Mouse (Mus musculus) natural killer cell, adult 2 months (primary cell): ENCODE results near the gene Foxo1.
A peak's percentile ranks its signal among the peaks of the same experiment; 100 is the strongest.

Experiments
- DNase-seq, 2 experiments: peaks; one replicate each; pipeline ENCODE4 v3.0.0; 2022; ENCODE audit warnings: low spot score in 2 of 2

Gene Foxo1

DNA sequence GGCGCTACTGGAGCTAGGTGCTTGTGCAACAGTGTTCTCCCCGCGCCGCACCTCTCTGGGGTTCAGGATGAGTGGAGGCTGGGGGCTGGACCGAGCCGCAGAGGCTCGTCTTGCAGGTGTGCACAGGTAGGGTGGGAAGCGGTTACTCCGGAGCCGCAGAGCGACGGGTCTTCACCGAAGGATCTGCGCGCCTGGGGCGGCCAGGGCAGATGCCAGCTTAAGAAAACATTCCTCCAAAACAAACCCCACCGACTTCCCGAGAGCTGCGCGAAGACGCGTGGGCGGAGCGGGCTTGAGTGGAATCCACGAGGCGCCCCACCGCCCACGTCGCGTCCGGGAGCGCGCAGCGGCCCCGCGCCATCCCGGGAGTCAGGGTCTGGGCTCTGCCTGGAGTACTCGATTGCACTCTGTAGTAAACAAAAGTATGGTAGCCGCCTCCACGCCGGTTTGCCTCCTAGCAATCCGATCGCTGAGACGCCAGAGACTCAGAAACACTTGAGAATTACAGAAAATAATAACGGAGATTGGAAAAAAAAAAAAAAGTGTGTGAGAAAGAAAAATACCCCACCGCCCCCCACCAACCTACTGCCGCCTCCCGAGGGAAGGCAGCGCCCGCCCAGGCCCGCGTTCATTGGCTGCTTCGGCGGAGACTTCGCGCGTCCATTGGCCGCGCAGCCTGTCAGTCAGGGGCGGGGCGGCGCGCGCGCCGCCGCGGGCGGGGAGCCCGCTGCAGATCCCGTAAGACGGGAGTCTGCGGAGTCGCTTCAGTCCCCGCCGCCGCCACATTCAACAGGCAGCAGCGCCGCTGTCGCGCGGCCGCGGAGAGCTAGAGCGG lies at the start of gene Foxo1:
Gene Foxo1, plus strand, starts transcription at position 685 of the 835 bp plus-strand sequence.
- peak; percentile 73 to 82 for DNase-seq

DNA sequence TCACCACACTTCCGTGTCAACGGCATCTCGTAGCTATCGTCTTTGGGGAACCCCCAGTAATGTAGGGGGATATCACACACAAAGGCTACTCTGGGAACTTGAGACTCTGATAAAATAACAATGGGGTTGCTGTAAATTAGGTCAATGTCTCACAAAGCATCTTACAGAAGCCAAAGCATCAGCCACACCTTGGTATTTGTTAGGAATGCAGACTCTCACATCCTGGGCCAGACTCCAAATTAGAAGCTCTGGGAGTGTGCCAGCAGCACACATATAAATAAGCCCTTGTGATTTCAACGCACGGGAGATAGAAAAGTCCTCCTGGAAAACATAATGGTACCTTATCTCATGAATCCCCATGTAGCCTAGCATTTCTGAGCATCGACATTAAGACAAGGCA lies 49.3 kb upstream of the Foxo1 start:
- DNase-seq = no peak

DNA sequence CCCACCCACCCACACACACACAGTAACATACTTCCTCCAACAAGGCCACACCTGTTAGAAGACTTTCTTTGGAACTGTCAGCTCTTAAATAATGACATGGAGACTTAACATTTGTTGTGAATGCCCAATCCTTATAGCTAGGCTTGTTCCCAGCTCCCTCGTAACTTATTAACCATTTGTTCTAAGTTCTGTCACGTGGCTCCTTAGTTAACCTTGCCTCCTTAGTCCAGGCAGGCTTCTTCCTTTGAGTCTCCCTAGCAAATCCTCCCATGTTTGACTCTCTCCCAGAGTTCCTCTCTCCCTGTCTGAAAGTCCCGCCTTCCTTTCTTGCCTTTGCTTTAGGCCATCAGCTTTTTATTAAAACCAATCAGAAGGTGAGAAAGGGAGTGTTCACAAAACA lies 47.1 kb upstream of the Foxo1 start:
- DNase-seq = no peak

GRCm38 (mm10) chr3:52221931-52222330 lies 46.2 kb upstream of the Foxo1 start:
- no peak for DNase-seq

GRCm38 (mm10) chr3:52236488-52236887 lies 31.6 kb upstream of the Foxo1 start:
- DNase-seq = no peak

DNA sequence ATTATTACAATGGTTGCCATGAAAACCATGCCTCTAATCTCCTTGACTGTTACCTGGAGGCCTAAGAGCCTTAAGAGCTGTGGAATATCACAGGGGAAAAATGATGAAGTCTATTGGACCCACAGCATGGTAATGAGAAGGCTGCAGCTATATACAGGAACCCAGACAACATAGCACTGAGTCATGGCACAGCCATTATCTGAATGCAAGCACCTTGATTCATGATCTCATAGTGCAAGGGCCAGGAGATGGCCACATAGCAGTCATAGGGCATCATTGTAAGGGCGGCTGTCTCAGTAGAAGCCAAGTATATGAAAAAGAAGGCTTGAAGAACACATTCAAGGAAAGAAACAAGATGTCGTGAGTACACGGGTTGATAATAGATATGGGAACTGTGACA lies 31.0 kb upstream of the Foxo1 start:
- DNase-seq = no peak

DNA sequence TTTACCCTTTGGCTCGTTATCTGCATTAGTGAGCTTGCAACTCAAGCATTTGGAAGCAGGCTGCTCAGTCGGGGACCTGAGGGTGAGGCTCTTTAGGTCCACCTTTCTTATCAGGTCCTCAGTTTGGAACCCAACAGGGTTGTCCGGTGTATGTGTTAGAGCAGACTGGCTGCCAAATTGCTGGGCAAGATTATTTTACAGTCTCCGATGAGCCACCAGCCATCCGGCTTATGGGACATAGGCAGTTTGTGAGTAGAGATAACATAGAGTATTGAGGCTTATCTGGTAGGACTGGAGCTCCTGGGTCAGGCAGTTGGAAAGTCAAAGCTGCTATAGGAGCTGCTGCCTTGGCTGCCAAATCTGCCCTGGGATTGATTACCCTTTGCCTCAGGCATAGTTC lies 27.1 kb upstream of the Foxo1 start:
- DNase-seq = no peak

DNA sequence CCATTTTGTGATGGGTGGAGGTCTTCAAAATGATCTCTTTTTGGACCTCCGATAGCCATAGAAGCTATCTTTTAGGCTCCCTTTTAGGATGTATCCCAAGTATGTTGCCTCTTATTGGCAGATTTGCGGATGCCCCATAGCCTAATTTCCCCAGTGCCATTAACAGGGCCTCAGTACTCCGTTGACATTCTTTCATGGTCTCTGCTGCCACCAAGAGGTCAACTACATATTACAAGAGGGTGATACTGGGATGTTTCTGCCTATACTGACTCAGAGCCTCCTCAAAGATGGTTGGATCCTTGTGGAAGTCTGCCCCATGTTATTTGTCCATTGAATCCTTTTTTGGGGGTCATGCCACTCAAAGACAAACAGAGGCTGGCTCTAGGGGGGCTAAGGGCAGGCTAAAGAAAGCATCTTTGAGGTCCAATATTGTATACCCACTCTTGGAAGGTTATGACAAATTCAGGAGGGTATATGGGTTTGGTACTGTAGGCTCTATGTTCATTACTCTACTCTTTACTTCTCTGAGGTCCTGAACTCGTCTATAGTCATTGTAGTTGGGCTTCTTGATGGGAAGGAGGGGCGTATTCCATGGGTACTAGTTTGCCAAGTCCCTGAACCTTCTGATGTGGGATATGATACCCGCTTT lies 25.6 kb upstream of the Foxo1 start:
- DNase-seq = peak; percentile 44 to 76

DNA sequence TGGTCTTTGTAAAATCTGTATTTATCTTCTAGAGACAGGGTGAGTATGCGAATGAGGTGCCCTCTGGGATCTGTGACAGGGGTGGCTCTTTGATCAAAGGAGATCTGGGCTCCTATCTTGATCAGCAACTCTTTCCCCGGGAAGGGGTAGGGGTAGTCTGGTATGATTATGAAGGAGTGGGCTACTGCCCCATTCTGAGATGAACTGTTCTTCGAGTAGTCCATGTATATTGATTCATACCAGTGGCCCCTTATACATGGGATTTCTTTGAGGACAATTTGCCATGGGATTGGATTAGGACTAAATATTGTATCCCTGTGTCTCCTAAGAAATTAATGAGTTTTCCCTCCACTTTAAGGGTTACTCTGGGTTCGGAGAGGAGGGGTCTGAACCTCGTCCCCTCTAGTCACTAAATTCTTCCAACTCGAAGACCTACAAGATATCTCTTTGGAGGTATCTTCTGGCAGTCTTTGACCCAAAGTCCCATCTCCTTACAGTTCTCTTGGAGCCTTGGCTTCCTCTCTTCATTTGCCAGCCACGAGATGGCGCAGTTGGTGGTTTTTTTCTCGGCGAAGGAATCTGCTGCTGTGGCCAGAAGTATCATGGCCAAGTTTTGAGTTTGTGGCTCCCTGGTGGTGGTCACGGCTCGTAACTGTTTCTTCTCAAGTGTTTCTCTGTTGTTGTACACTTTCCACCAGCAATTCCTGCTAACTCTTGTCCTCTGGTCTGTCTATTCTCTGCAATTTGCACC lies 24.7 kb upstream of the Foxo1 start:
- DNase-seq = peak in 1 of 2 experiments; percentile 37

DNA sequence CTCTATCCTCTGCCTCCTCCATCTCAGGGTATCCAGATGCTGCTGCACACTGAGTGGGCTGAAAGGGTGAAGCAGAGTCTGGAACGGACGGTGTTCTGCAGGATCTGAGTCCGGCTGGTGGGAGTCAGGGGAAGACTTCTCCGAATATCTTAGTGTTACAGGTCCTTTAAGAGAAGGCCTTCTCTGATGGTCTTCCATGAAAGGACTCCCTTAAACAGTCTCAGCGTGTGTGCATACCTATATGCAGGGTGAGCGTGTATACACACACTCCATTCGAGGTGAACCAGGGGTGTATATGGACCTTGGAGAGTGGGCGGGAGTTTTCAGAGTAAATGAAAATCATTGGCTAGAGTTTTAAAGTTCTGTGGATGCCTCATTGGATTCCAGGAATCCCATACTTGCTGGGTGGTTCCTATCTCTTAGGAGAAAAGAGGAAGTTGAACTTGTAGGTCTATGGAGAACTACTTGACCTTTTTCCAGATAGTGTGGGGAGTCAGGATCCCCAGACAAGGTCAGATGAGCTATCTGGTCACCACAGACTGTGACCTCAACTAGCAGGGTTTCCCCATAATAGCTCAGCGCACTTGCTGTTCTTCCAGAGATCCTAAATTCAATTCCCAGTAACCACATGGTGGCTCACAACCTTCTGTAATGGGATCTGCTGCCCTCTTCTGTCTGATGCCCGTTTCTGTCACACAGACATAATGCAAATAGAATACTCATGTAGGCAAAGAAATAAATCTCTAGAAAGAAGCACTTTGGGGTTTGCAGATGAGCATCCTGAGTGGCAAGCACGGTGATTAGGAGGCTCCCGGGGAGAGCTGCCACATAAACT lies 21.9 kb upstream of the Foxo1 start:
- no peak for DNase-seq

DNA sequence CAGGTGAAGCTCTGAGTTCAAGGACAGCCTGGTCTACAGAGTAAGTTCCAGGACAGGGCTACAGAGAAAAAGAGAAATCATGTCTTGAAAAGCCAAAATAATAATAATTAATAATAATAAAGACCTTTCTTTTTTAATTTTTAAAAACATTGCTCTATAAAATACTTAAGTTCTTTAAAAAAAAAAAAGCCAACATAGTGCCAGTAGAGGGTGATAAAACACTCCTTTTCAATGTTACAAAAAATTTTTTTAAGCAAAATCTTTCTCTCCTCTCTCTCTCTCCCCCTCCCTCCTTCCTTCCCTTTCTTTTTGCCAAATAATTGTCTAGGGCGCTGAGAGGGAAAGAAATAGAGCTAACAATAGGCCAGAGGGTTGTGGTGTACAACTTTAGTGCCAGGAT lies 17.0 kb upstream of the Foxo1 start:
- no peak for DNase-seq

GRCm38 (mm10) chr3:52253656-52254461 lies 14.3 kb upstream of the Foxo1 start:
- DNase-seq = peak in 1 of 2 experiments; percentile 43

DNA sequence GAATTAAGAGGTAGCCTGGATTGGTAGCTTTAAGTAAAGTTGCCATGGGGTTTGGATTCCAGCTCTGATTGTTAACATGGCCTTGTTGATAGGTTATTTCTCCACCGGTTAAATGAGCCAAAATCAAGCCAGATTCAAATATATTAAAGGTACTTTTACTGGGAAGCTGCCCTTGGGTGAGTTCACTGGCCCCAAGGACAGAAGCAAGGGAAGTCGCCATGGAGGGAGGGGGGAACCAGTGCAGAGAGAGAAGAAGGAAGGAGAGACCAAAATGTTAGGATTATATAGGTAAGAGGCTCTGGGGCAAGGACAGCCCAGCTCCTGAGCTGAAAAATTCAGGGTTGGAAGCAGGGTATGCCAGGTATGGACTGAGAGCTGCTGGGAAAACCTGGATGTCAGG lies 13.6 kb upstream of the Foxo1 start:
- no peak for DNase-seq

- DNase-seq = peak; percentile 38 to 68
Observed at GRCm38 (mm10) chr3:52257782-52258441, 10.2 kb upstream of the Foxo1 start.

- DNase-seq = no peak
Observed at GRCm38 (mm10) chr3:52258532-52258931, 9.6 kb upstream of the Foxo1 start.

DNA sequence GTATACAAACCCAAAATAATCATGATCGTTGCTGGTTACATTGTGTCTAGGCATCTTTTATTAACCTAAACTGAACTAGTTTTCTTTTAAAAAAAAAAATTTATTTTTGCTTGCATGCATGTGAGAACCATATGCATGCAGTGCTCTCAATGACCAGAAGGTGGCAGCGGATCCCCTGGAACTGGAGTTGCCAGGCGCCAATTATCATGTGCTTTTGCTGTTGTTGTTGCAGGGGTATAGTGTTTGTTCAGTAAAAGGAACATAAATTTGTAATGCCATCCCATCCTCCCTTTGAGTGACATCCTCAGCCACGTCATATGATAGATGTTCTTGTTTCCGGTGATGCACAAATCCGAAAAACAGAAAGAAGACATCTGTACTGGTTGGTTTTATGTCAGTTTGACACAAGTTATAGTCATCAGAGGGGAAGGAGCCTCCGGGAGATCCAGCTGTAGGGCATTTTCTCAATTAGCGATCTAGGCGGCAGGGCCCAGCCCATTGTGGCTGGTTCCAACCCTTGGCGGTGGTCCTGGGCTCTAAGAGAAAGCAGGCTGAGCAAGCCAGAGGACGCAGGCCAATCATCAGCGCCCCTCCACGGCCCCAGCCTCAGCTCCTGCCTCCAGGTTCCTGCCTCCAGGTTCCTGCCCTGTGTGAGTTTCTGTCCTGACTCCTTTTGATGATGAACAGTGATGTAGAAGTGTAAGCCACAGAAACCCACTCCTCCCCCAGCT lies 5.5 kb upstream of the Foxo1 start:
- DNase-seq = peak; percentile 69 to 84

- no peak for DNase-seq
Observed at GRCm38 (mm10) chr3:52264354-52264753, 3.8 kb upstream of the Foxo1 start.

DNA sequence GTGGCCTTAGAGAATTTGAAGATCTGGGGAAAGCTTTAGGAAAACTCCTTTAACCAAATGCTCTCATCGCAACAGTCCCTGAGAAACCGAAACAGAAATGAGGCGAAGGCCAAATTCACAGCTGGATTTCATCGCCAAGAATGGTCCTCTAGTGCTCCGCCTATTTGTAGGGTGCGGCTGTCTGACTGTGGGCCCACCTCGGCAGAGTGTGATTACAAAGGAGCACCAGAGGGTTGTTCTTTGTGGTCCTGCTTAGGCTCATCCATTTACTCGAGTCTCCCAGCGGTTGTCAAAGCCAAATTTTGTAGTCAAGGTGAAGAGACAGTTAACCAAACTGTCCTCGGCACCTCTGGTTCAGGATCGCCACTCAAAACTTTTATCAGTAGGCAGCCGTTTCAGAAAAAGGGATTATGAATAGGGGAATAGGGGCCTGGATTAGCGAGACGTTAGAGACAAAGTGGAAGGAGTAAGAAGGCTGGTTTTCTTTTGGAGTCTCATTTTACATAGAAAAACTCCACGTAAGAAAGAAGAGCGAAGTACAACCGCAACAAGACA lies 1.5 kb upstream of the Foxo1 start:
- no peak for DNase-seq

DNA sequence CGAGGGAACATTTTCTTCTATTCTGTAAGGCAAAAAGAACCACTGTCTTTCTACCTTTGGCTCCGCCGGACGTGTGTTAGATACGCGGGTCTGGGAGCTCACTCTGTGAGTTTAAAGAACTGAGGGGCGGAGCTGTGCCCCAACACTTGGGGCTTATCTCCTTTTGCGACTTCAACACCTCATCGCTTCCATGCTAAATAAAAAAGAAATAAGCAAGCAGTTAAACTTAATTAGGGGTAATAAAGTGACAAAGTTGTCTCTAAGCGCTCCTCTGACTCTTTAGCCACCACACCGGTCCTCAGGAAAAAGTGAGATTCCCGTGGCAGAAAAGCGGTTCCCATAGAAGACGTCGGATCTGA lies 864 bp upstream of the Foxo1 start:
- DNase-seq = peak; percentile 27 to 28

GRCm38 (mm10) chr3:52268487-52268736 lies 276 bp downstream of the Foxo1 start:
- DNase-seq = no peak
